Mouse (Mus musculus) stomach, embryonic 14.5 days (tissue): ENCODE results near the gene Fto. TPM values are rescaled to one million over a fixed set of nuclear protein-coding genes. Genes with fewer than 3 reads are reported as not detected.

Source experiments
- ATAC-seq: fragments of 200-750 bp; cut with Nextera tagmentation; 2 replicates; pipeline ENCODE4 v1.8.0; 2017; ENCODE audit warnings: low read depth, moderate TSS enrichment; ENCODE audit not compliant: insufficient number of reproducible peaks, insufficient read depth, low FRiP score
- H3K27ac ChIP-seq: fragments of 300-500 bp; sonication (generic); 2 replicates; pipeline ENCODE4 v1.5.1; 2014; ENCODE audit warnings: mild to moderate bottlenecking, low read length, moderate library complexity, mixed read lengths
- H3K27me3 ChIP-seq: fragments of 300-500 bp; sonication (generic); 2 replicates; pipeline ENCODE4 v1.6.1; 2014; ENCODE audit warnings: low read length, control low read depth, mixed read lengths; ENCODE audit not compliant: control insufficient read depth, insufficient read depth
- H3K36me3 ChIP-seq: fragments of 300-500 bp; sonication (generic); 2 replicates; pipeline ENCODE4 v1.6.1; 2014; ENCODE audit warnings: mild to moderate bottlenecking, control low read depth, low read length, moderate library complexity, mixed read lengths; ENCODE audit not compliant: control insufficient read depth, insufficient read depth
- H3K4me1 ChIP-seq: fragments of 300-500 bp; sonication (generic); 2 replicates; pipeline ENCODE4 v1.6.1; 2014; ENCODE audit warnings: low read length, control low read depth, mixed read lengths; ENCODE audit not compliant: control insufficient read depth, insufficient read depth
- H3K4me2 ChIP-seq: fragments of 300-500 bp; sonication (generic); replicated peaks from 2 replicates; pipeline ENCODE4 v1.6.1; 2014; ENCODE audit warnings: low read depth, low read length, control low read depth
- H3K4me3 ChIP-seq: fragments of 300-500 bp; sonication (generic); 2 replicates; pipeline ENCODE4 v1.5.1; 2014; ENCODE audit warnings: low read depth, low read length, control low read depth
- H3K9ac ChIP-seq: fragments of 300-500 bp; sonication (generic); replicated peaks from 2 replicates; pipeline ENCODE4 v1.6.1; 2014; ENCODE audit warnings: low read depth, mild to moderate bottlenecking, control low read depth, low read length, moderate library complexity, mixed read lengths
- H3K9me3 ChIP-seq: fragments of 300-500 bp; sonication (generic); 2 replicates; pipeline ENCODE4 v1.6.1; 2016; ENCODE audit warnings: low read depth, low read length, control low read depth; ENCODE audit not compliant: control insufficient read depth
- WGBS: fragments of 180-500 bp; shearing (Covaris S2); extraction: QIAGEN DNeasy Blood & Tissue Kit; methylation state at CpG from one replicate; pipeline ENCODE4 v1.1.7; 2014; 5-methylcytosine and 5-hydroxymethylcytosine counted together
- polyA plus RNA-seq: library from polyadenylated mRNA; unstranded; fragments of >200 nt; fragmentation: Nextera tagmentation; extraction: Ambion mirVana; gene quantifications from 2 replicates; pipeline ENCODE4 v1.2.1, GENCODE M21; 2014

Fto gene
- polyA plus RNA-seq, 1 experiment from 2014 or later, result 89.6 TPM

DNA sequence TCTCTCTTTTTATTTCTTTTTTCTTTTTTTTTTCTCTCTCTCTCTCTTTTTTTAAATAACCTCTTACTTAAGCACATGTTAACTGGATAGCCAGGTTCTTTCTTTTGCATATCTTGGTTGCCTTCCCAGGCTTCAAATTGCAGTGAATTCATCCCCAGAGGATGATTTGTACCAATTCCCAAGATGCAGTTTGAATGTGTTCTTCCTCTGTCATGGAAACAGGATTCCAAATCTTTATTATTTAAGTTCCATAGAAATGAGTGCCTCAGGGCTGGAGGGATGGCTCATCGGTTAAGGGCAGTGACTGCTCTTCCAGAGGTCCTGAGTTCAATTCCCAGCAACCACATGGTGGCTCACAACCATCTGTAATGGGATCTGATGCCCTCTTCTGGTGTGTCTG is 236.8 kb downstream of the Fto start:
- no peaks in the 10 kb centered on the region; the same call in 1 of the 2 replicates for H3K27me3 ChIP-seq
- ATAC-seq, result no peak
- no peaks in the 10 kb centered on the region for H3K36me3 ChIP-seq
- 97% methylated on average over 1 of the region's 1 CpGs for WGBS
- no peaks in the 10 kb centered on the region for H3K9me3 ChIP-seq
- no peak overlapping the region for H3K9ac ChIP-seq
- 0 out of 2 replicates have a peak, but pooled peaks cover 5% of the 10 kb centered on the region for H3K4me1 ChIP-seq
- no peak overlapping the region for H3K4me3 ChIP-seq
- H3K27ac ChIP-seq, result no peak overlapping the region
- H3K4me2 ChIP-seq, result no peak overlapping the region

GRCm38 (mm10) chr8:91551166-91551765 is 237.9 kb downstream of the Fto start:
- no peak for ATAC-seq
- H3K36me3 ChIP-seq, result no peaks in the 10 kb centered on the region
- no peaks in the 10 kb centered on the region for H3K27me3 ChIP-seq
- H3K4me2 ChIP-seq, result no peak overlapping the region
- WGBS, result 84% methylated on average over 9 of the region's 9 CpGs
- no peak overlapping the region for H3K9ac ChIP-seq
- no peaks in the 10 kb centered on the region for H3K9me3 ChIP-seq
- no peak overlapping the region for H3K27ac ChIP-seq
- no peak overlapping the region for H3K4me3 ChIP-seq
- H3K4me1 ChIP-seq, result 0 out of 2 replicates have a peak, but pooled peaks cover 5% of the 10 kb centered on the region

- WGBS, result 58% methylated on average over 10 of the region's 10 CpGs
- Histone ChIP-seq H3K4me2 (no peak overlapping the region), H3K4me3 (no peak overlapping the region), H3K36me3 (no peaks in the 10 kb centered on the region), H3K4me1 (0 out of 2 replicates have a peak, but pooled peaks cover 5% of the 10 kb centered on the region), H3K9me3 (no peaks in the 10 kb centered on the region), H3K9ac (no peak overlapping the region), H3K27ac (no peak overlapping the region), H3K27me3 (no peaks in the 10 kb centered on the region)
- ATAC-seq, result no peak
Measured at GRCm38 (mm10) chr8:91551775-91552538, 238.6 kb downstream of the Fto start.

GRCm38 (mm10) chr8:91552635-91553034 is 239.3 kb downstream of the Fto start:
- Histone ChIP-seq H3K27ac (no peak overlapping the region), H3K27me3 (no peaks in the 10 kb centered on the region), H3K9ac (no peak overlapping the region), H3K36me3 (no peaks in the 10 kb centered on the region), H3K9me3 (no peaks in the 10 kb centered on the region), H3K4me3 (no peak overlapping the region), H3K4me1 (0 out of 2 replicates have a peak, but pooled peaks cover 5% of the 10 kb centered on the region), H3K4me2 (no peak overlapping the region)
- WGBS, result 89% methylated on average over 11 of the region's 11 CpGs
- ATAC-seq, result no peak

DNA sequence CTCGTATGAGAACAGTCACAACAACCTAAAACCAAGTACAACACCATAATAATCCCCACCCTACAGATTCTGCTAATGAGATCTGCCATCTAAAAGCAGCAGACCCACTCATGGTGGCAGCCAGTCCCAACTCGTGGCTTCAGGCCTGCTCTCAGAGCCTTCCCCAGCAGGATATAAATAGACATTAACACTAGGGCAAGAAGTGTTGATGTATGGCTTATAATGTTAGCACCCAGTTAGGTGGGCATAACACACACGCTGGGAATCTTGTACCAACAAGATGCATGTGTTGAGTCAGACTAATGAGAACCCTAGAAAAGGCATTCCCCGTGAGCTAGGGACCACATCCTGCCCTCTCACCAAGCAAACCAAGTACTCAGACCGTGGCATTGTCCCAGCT is 240.1 kb downstream of the Fto start:
- Histone ChIP-seq H3K4me2 (no peak overlapping the region), H3K4me1 (0 out of 2 replicates have a peak, but pooled peaks cover 5% of the 10 kb centered on the region), H3K27me3 (no peaks in the 10 kb centered on the region), H3K4me3 (no peak overlapping the region), H3K36me3 (no peaks in the 10 kb centered on the region), H3K9ac (no peak overlapping the region), H3K9me3 (no peaks in the 10 kb centered on the region), H3K27ac (no peak overlapping the region)
- ATAC-seq, result no peak
- WGBS, result 75% methylated on average over 5 of the region's 5 CpGs

DNA sequence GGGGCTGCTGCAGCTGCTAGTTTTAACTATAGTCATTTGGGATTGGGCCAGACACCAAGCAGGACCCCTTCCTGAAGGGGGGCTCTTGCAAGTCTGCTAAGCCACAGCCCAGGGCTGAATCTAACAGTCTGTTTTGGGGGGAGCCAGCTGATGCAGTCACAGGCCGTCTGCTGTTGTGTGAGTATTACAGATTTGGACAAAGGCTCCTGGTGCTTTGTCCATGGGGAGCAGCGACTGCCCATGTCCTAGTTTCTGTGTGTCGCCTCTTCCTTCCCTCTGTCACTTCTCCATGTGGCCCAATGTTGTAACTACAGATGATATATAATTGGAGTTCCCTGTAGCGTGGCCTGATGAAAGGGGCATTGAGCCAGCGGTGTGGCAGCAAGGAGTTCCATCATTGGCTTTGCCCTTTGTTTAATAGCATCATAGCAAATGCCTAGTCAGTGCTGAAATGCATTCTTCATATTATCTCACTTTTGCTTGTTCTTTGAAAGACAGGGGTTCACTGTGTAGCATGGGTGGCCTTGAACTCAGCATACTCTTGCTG is 243.8 kb downstream of the Fto start:
- Histone ChIP-seq H3K27ac (no peak overlapping the region), H3K9me3 (no peaks in the 10 kb centered on the region), H3K27me3 (no peaks in the 10 kb centered on the region), H3K4me1 (peaks cover 5% of the 10 kb centered on the region; the same call in 1 of the 2 replicates), H3K9ac (no peak overlapping the region), H3K4me2 (no peak overlapping the region), H3K4me3 (no peak overlapping the region), H3K36me3 (no peaks in the 10 kb centered on the region)
- ATAC-seq, result no peak
- WGBS, result 85% methylated on average over 5 of the region's 5 CpGs

GRCm38 (mm10) chr8:91558408-91558807 is 245.1 kb downstream of the Fto start:
- 47% methylated on average over 6 of the region's 6 CpGs for WGBS
- no peak overlapping the region for H3K4me3 ChIP-seq
- no peaks in the 10 kb centered on the region for H3K27me3 ChIP-seq
- ATAC-seq, result no peak
- peaks cover 14% of the 10 kb centered on the region for H3K4me1 ChIP-seq
- no peak overlapping the region for H3K4me2 ChIP-seq
- H3K36me3 ChIP-seq, result no peaks in the 10 kb centered on the region
- H3K9me3 ChIP-seq, result no peaks in the 10 kb centered on the region
- H3K9ac ChIP-seq, result no peak overlapping the region
- no peak overlapping the region for H3K27ac ChIP-seq

- Histone ChIP-seq H3K4me1 (peaks cover 14% of the 10 kb centered on the region), H3K4me3 (no peak overlapping the region), H3K36me3 (no peaks in the 10 kb centered on the region), H3K9ac (no peak overlapping the region), H3K4me2 (no peak overlapping the region), H3K9me3 (no peaks in the 10 kb centered on the region), H3K27ac (no peak overlapping the region), H3K27me3 (no peaks in the 10 kb centered on the region)
- WGBS, result 73% methylated on average over 6 of the region's 6 CpGs
- no peak for ATAC-seq
Measured at GRCm38 (mm10) chr8:91560017-91560591, 246.8 kb downstream of the Fto start.
